Mouse (Mus musculus) megakaryocyte, embryonic 14.5 days (primary cell): Measurements from ENCODE around the gene Cd93.

Source experiments
- FLI1 ChIP-seq: IDR thresholded peaks from 2 replicates; pipeline ENCODE4 v1.6.1; 2012; ENCODE audit warnings: low read length, inconsistent platforms, mixed read lengths
- GATA1 ChIP-seq: IDR thresholded peaks from 3 replicates; pipeline ENCODE4 v1.6.1; 2012; ENCODE audit warnings: mixed read lengths, low read length, inconsistent platforms, borderline replicate concordance

- no peak for TF ChIP-seq GATA1
- no peak for TF ChIP-seq FLI1
These were observed 47.2 kb downstream of the Cd93 start for GRCm38 (mm10) chr2:148396209-148396608.
